Mouse (Mus musculus) cerebellum, adult 9-11 months (tissue): ENCODE measurements around the gene Plekhm2.

Experiments used
- DNase-seq: peaks from one replicate; pipeline ENCODE4 v3.0.0; 2022

Plekhm2 gene

GRCm38 (mm10) chr4:141602523-141603223 is 62.0 kb downstream of the Plekhm2 start:
- no peak for DNase-seq

- DNase-seq = no peak
Measured at GRCm38 (mm10) chr4:141601148-141601862, 63.4 kb downstream of the Plekhm2 start.

- DNase-seq = no peak
Measured at GRCm38 (mm10) chr4:141600364-141600763, 64.3 kb downstream of the Plekhm2 start.

GRCm38 (mm10) chr4:141599251-141600141 is 65.2 kb downstream of the Plekhm2 start:
- no peak for DNase-seq

GRCm38 (mm10) chr4:141598894-141599250 is 65.8 kb downstream of the Plekhm2 start:
- DNase-seq = no peak

GRCm38 (mm10) chr4:141598199-141598893 is 66.4 kb downstream of the Plekhm2 start:
- DNase-seq = no peak

GRCm38 (mm10) chr4:141596700-141597328 is 67.9 kb downstream of the Plekhm2 start:
- DNase-seq = no peak

GRCm38 (mm10) chr4:141595605-141596268 is 69.0 kb downstream of the Plekhm2 start:
- DNase-seq = no peak

GRCm38 (mm10) chr4:141595138-141595537 is 69.6 kb downstream of the Plekhm2 start:
- DNase-seq = no peak

- DNase-seq = no peak
Measured at GRCm38 (mm10) chr4:141591547-141591946, 73.2 kb downstream of the Plekhm2 start.

- no peak for DNase-seq
Measured at GRCm38 (mm10) chr4:141583919-141584318, 80.8 kb downstream of the Plekhm2 start.

GRCm38 (mm10) chr4:141581051-141581450 is 83.6 kb downstream of the Plekhm2 start:
- no peak for DNase-seq

GRCm38 (mm10) chr4:141578833-141579232 is 85.9 kb downstream of the Plekhm2 start:
- DNase-seq = no peak

GRCm38 (mm10) chr4:141576877-141577276 is 87.8 kb downstream of the Plekhm2 start:
- DNase-seq = no peak

GRCm38 (mm10) chr4:141576404-141576803 is 88.3 kb downstream of the Plekhm2 start:
- no peak for DNase-seq
